Mouse (Mus musculus) limb, embryonic 11.5 days (tissue): ENCODE results near the gene Slc25a30. TPM values are rescaled to one million over a fixed set of nuclear protein-coding genes. Genes with fewer than 3 reads are reported as not detected.
"Not testable (repeated sequence)": the region's sequence is repeated elsewhere in the genome, so short reads cannot be mapped to it uniquely, and the experiment has no call there.

ENCODE experiments used
- ATAC-seq: fragments of 200-750 bp; cut with Nextera tagmentation; 2 replicates; pipeline ENCODE4 v1.8.0; 2017; ENCODE audit warnings: low read depth; ENCODE audit not compliant: insufficient number of reproducible peaks, low FRiP score, low TSS enrichment
- DNase-seq: peaks from one replicate; pipeline ENCODE4 v3.0.0-alpha.2; 2015; ENCODE audit warnings: low spot score
- H3K27ac ChIP-seq: fragments of 300-500 bp; sonication (generic); replicated peaks from 2 replicates; pipeline ENCODE4 v1.5.1; 2014; ENCODE audit warnings: low read depth, mild to moderate bottlenecking, low read length
- H3K27me3 ChIP-seq: fragments of 300-500 bp; sonication (generic); 2 replicates; pipeline ENCODE4 v1.6.1; 2014; ENCODE audit warnings: mild to moderate bottlenecking, low read length, mixed read lengths; ENCODE audit not compliant: control insufficient read depth, insufficient read depth
- H3K36me3 ChIP-seq: fragments of 300-500 bp; sonication (generic); 2 replicates; pipeline ENCODE4 v1.6.1; 2014; ENCODE audit warnings: mild to moderate bottlenecking, low read length, moderate library complexity, mixed read lengths; ENCODE audit not compliant: control insufficient read depth, insufficient read depth
- H3K4me1 ChIP-seq: fragments of 300-500 bp; sonication (generic); 2 replicates; pipeline ENCODE4 v1.6.1; 2014; ENCODE audit warnings: low read length, mixed read lengths; ENCODE audit not compliant: control insufficient read depth, insufficient read depth
- H3K4me2 ChIP-seq: fragments of 300-500 bp; sonication (generic); 2 replicates; pipeline ENCODE4 v1.6.1; 2014; ENCODE audit warnings: low read depth, mild to moderate bottlenecking, moderate library complexity; ENCODE audit not compliant: severe bottlenecking
- H3K4me3 ChIP-seq: fragments of 300-500 bp; sonication (generic); 2 replicates; pipeline ENCODE4 v1.5.1; 2014; ENCODE audit warnings: low read depth, low read length
- H3K9ac ChIP-seq: fragments of 300-500 bp; sonication (generic); 2 replicates; pipeline ENCODE4 v1.6.1; 2014; ENCODE audit warnings: mild to moderate bottlenecking, low read length
- H3K9me3 ChIP-seq: fragments of 300-500 bp; sonication (generic); 2 replicates; pipeline ENCODE4 v1.6.1; 2016; ENCODE audit warnings: low read length; ENCODE audit not compliant: control insufficient read depth
- WGBS: fragments of 180-500 bp; shearing (Covaris S2); extraction: QIAGEN DNeasy Blood & Tissue Kit; methylation state at CpG from one replicate; pipeline ENCODE4 v1.1.7; 2014; 5-methylcytosine and 5-hydroxymethylcytosine counted together
- polyA plus RNA-seq: library from polyadenylated mRNA; unstranded; fragments of >200 nt; fragmentation: Nextera tagmentation; extraction: Ambion mirVana; gene quantifications from 2 replicates; pipeline ENCODE4 v1.2.1, GENCODE M21; 2014

Gene Slc25a30
- polyA plus RNA-seq, 1 experiment from 2014 or later, result 6.3 TPM

GRCm38 (mm10) chr14:75787794-75788175 is 948 bp upstream of the Slc25a30 start:
- no peaks in the 10 kb centered on the region for H3K4me1 ChIP-seq
- no peak overlapping the region for H3K9ac ChIP-seq
- no peak overlapping the region for H3K4me3 ChIP-seq
- no peak overlapping the region for H3K4me2 ChIP-seq
- no peak overlapping the region for H3K27ac ChIP-seq
- no peaks in the 10 kb centered on the region for H3K9me3 ChIP-seq
- no peaks in the 10 kb centered on the region for H3K36me3 ChIP-seq
- 38% methylated on average over 7 of the region's 7 CpGs for WGBS
- ATAC-seq (no peak), DNase-seq (no peak)
- no peaks in the 10 kb centered on the region; the same call in 1 of the 2 replicates for H3K27me3 ChIP-seq

- H3K36me3 ChIP-seq, result no peaks in the 10 kb centered on the region
- under 1% methylated on average over 31 of the region's 31 CpGs for WGBS
- 0 out of 2 replicates have a peak overlapping the region, but pooled peaks have one; percentile 26 for H3K27ac ChIP-seq
- H3K4me2 ChIP-seq, result peak overlapping the region; percentile 66
- no peaks in the 10 kb centered on the region for H3K9me3 ChIP-seq
- DNase-seq (no peak), ATAC-seq (peak; percentile 69)
- H3K4me1 ChIP-seq, result no peaks in the 10 kb centered on the region
- H3K4me3 ChIP-seq, result peak overlapping the region; percentile 76
- H3K9ac ChIP-seq, result peak overlapping the region; percentile 69
- H3K27me3 ChIP-seq, result no peaks in the 10 kb centered on the region; the same call in 1 of the 2 replicates
Measured at GRCm38 (mm10) chr14:75786424-75786867, 391 bp downstream of the Slc25a30 start.

GRCm38 (mm10) chr14:75779913-75780312 is 6.9 kb downstream of the Slc25a30 start:
- Histone ChIP-seq H3K4me1 (no peaks in the 10 kb centered on the region), H3K27ac (no peak overlapping the region), H3K4me2 (no peak overlapping the region), H3K9me3 (no peaks in the 10 kb centered on the region), H3K9ac (no peak overlapping the region), H3K36me3 (no peaks in the 10 kb centered on the region), H3K4me3 (no peak overlapping the region), H3K27me3 (no peaks in the 10 kb centered on the region)
- 86% methylated on average over 4 of the region's 4 CpGs for WGBS
- ATAC-seq, result no peak
- no peak for DNase-seq

- Histone ChIP-seq H3K4me3 (no peak overlapping the region), H3K36me3 (no peaks in the 10 kb centered on the region), H3K9me3 (no peaks in the 10 kb centered on the region), H3K4me2 (no peak overlapping the region), H3K9ac (no peak overlapping the region), H3K27ac (no peak overlapping the region), H3K4me1 (no peaks in the 10 kb centered on the region), H3K27me3 (no peaks in the 10 kb centered on the region)
- 87% methylated on average over 8 of the region's 8 CpGs for WGBS
- ATAC-seq (no peak), DNase-seq (no peak)
Measured at GRCm38 (mm10) chr14:75776637-75777036, 10.2 kb downstream of the Slc25a30 start.

- whole genome bisulfite sequencing, result 91% methylated on average over 8 of the region's 8 CpGs
- Histone ChIP-seq H3K36me3 (no peaks in the 10 kb centered on the region; the same call in 1 of the 2 replicates), H3K4me3 (no peak overlapping the region), H3K27ac (no peak overlapping the region), H3K4me1 (no peaks in the 10 kb centered on the region), H3K9me3 (no peaks in the 10 kb centered on the region), H3K9ac (no peak overlapping the region), H3K4me2 (no peak overlapping the region), H3K27me3 (no peaks in the 10 kb centered on the region)
- no peak for DNase-seq
- ATAC-seq, result no peak
Measured at GRCm38 (mm10) chr14:75773431-75773830, 13.4 kb downstream of the Slc25a30 start.

GRCm38 (mm10) chr14:75772407-75772806 is 14.4 kb downstream of the Slc25a30 start:
- H3K9me3 ChIP-seq, result not testable (repeated sequence)
- 83% methylated on average over 3 of the region's 3 CpGs for WGBS

GRCm38 (mm10) chr14:75771101-75771501 is 15.7 kb downstream of the Slc25a30 start:
- 90% methylated on average over 8 of the region's 8 CpGs for WGBS
- no peak overlapping the region for H3K4me2 ChIP-seq
- DNase-seq (no peak), ATAC-seq (no peak)
- no peaks in the 10 kb centered on the region; the same call in 1 of the 2 replicates for H3K36me3 ChIP-seq
- no peak overlapping the region for H3K9ac ChIP-seq
- H3K4me3 ChIP-seq, result no peak overlapping the region
- H3K4me1 ChIP-seq, result no peaks in the 10 kb centered on the region
- H3K9me3 ChIP-seq, result no peaks in the 10 kb centered on the region
- no peak overlapping the region for H3K27ac ChIP-seq
- no peaks in the 10 kb centered on the region for H3K27me3 ChIP-seq

More at GRCm38 (mm10) chr14:75772407-75772806, 14.4 kb downstream of the Slc25a30 start:
- H3K9ac ChIP-seq, ATAC-seq, H3K36me3 ChIP-seq, H3K4me2 ChIP-seq, H3K4me1 ChIP-seq, H3K27me3 ChIP-seq, H3K4me3 ChIP-seq, DNase-seq, H3K27ac ChIP-seq: not testable (repeated sequence)

GRCm38 (mm10) chr14:75769334-75769733 is 17.5 kb downstream of the Slc25a30 start:
- no peak overlapping the region for H3K9ac ChIP-seq
- ATAC-seq (no peak), DNase-seq (no peak)
- no peak overlapping the region for H3K27ac ChIP-seq
- WGBS, result 79% methylated on average over 9 of the region's 9 CpGs
- no peaks in the 10 kb centered on the region; the same call in 1 of the 2 replicates for H3K36me3 ChIP-seq
- no peaks in the 10 kb centered on the region for H3K9me3 ChIP-seq
- H3K27me3 ChIP-seq, result no peaks in the 10 kb centered on the region
- H3K4me3 ChIP-seq, result no peak overlapping the region
- no peaks in the 10 kb centered on the region for H3K4me1 ChIP-seq
- H3K4me2 ChIP-seq, result no peak overlapping the region

GRCm38 (mm10) chr14:75768275-75768608 is 18.6 kb downstream of the Slc25a30 start:
- no peak for DNase-seq
- Histone ChIP-seq H3K9ac (no peak overlapping the region), H3K27me3 (no peaks in the 10 kb centered on the region), H3K4me3 (no peak overlapping the region), H3K4me2 (no peak overlapping the region), H3K27ac (no peak overlapping the region), H3K4me1 (no peaks in the 10 kb centered on the region), H3K9me3 (no peaks in the 10 kb centered on the region), H3K36me3 (no peaks in the 10 kb centered on the region; the same call in 1 of the 2 replicates)
- ATAC-seq, result no peak
- 14% methylated on average over 1 of the region's 1 CpGs for WGBS
